Mouse (Mus musculus) lung, postnatal 36 days (tissue): ENCODE measurements at regions not wholly inside any gene's neighbourhood (a gene's known extent, or its start where the extent isn't known, plus 50 kb on each side); places are given as distances from the start of the nearest gene placed in this dataset.
"Not testable (repeated sequence)": the region's sequence is repeated elsewhere in the genome, so short reads cannot be mapped to it uniquely, and the experiment has no call there.

Experiments
- DNase-seq: peaks from one replicate; pipeline ENCODE4 v3.0.0; 2022; ENCODE audit warnings: mixed read lengths

DNA sequence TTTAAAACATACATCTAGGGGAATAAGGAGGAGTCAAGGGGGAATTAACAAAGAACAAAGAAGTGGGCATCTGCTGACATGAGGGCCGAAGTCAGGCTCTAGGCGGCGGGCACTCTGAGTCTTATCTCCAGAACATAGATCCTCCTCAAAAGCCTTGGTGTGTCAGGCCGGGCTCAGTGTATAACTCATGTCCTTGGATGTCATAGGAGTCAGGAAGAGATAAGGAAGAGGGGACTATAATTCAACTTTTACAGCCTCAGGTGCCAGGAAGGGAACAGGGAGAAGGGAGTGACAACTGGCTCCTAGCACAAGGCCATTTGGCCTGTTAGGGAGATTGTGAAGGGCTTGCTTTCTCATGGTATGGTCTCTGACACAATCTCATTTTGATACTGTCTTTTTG is 185.9 kb upstream of the Ube2e2 start:
- not testable (repeated sequence) for DNase-seq

DNA sequence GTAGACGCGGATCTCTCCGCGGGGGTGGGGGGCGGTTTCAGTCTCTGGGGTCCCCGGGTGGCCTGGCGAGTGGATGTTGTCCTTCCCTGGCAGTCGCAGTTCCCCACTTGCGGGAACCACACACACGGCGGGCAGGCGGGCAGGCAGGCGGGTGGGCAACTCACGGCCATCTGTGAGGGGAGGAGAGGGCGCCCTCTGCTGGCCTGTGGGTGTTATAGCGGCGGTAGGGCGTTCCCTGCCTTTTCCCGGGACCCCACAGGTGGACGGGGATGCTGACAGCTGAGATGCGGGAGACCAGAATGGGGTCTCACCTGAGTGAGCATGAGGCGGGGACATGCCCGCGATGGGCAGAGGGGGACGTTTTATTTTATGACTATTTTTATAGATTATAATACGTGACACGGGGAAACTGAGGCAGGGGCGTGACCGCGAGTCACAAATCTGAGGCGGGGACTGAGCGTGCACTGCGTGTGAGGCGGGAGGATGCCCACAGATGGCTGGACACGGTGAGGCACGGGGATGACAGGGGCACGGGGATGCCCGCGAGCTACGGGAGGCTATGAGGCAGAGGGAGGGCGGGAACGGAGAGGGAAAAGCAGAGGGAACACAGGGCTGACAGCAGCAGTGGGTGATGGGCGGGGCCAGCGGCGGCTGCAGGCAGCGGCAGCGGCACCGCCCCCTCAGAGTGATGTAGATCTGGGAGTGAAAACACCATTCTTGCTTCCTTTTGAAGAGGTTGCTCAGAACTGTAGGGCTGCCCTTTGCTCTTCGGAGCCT is 148.1 kb upstream of the Ube2e2 start:
- peak; percentile 34 for DNase-seq

DNA sequence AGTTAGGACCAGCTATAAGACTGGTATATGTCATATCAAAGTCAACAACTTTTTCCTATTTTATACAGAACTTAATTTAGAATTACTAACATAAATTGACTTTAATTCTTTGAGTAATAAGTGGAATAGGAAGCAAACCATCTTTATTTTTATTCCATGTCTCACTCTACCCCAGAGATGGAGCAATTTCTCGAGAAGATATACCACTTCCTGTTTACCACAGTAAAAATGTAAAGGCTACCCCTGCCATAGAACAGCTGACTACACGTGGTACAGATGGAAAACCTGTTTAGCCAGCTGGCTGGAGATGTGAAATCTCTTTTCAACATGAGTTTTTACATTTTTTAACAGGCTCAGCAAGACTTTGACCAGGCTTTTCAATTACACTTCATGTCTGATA is 126.0 kb upstream of the Ube2e2 start:
- no peak for DNase-seq

DNA sequence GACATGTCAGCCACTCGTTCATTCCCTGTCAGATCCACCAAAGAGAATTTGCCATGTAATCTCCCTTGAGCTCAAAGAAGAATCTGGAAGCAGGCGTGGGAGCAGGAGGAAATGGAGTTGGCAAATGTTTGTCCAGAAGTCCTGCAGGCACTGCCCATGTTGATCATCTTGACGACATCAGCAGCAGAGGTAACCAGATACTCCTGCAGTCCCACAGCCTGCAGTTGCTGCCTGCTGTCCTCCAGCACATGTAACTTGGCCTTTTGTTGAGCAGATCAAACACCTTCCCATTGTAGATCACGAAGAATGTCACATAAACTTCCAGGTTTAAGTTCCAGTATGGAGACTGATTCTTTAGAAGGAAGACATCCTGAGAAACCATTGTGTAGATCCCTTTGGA is 121.3 kb upstream of the Ube2e2 start:
- no peak for DNase-seq

DNA sequence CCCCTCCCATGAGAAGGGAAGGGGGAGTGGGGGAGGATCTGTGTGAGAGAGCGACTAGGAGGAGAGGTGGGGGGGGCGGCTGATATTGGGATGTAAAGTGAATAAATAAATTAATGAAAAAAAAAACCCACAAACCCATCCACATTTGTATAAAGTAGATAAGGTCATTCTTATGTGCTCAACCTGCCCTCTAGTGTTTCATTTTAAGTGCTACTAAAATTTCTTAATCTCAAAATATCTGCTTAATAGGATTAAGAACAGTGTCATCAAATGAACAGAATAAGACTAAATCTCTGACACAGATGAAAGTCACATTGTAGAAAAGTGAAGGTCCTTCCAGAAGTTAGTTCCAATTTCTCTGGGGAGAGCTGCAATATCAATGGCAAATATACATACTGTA is 119.5 kb upstream of the Ube2e2 start:
- DNase-seq, result not testable (repeated sequence)

DNA sequence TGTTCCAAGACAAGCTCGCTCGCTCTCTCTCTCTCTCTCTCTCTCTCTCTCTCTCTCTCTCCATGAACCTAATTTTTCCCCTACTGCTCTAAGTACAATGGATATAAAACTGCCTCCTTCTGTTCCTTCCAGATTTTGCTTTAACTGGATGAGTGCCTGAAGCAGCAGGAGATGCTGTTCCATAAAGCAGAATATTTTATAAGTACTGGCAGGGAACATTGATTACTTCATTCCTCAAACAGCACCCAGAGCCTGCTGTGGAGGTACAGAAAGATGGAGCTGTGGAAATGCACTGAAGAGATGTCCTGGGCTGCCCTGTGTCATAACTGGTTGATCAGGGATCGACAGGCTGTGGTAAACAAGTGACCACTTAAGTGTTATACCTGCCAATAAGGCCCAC is 89.8 kb upstream of the Ube2e2 start:
- DNase-seq, result no peak

DNA sequence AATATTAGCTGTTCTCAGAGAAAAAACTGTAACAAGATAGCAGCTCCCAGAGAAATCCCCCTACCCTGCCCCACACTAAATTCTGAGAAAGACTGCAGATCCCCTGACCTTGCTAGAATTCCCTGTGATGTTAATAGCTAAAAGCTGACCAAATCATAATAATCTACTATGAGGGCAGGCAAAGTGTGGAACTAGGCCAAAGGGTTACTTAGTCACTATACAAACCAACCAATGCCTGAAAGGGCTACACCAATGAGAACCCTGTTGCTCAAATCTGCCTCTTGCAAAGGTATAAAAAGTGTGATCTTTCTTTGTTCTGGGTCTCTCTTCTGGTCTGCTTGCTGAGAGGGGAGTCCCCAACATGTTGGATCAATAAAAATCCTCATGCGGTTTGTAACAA is 69.8 kb upstream of the Ube2e2 start:
- DNase-seq, result no peak

DNA sequence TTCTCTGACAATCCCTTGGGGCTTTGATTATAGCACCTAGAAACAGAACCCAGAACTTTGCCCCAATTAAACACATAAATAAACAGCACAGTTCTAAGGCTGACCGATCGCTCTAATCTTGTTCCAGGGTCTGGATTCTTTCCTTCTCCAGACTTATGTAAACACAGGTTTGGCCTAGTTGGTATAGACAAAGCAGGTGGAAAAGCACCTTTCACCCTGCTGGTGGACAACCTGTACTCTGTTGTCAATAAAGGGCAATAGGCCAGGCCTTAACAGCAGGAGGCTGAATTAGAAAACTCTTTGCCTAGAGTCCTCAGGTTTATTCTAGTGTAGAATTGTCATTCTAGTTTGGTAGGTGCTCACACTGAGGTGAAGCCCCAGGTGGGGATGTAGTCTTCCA is 69.2 kb upstream of the Ube2e2 start:
- DNase-seq, result no peak
